Mouse (Mus musculus) forebrain, postnatal 0 days (tissue): Measurements from ENCODE around the gene Jag2. TPM values are rescaled to one million over a fixed set of nuclear protein-coding genes. Genes with fewer than 3 reads are reported as not detected.

Experiments
- ATAC-seq: fragments of 200-750 bp; cut with Nextera tagmentation; 2 replicates; pipeline ENCODE4 v1.8.0; 2017; ENCODE audit warnings: mild to moderate bottlenecking, moderate library complexity
- DNase-seq: peaks from one replicate; pipeline ENCODE4 v3.0.0-alpha.2; 2015
- H3K27ac ChIP-seq: fragments of 300-500 bp; sonication (generic); 2 replicates; pipeline ENCODE4 v1.5.1; 2014; ENCODE audit warnings: low read depth, mild to moderate bottlenecking, antibody characterized with exemption, low read length, moderate library complexity, mixed read lengths
- H3K27me3 ChIP-seq: fragments of 300-500 bp; sonication (generic); 2 replicates; pipeline ENCODE4 v1.6.1; 2014; ENCODE audit warnings: mild to moderate bottlenecking, low read length, mixed read lengths; ENCODE audit not compliant: insufficient read depth
- H3K36me3 ChIP-seq: fragments of 300-500 bp; sonication (generic); 2 replicates; pipeline ENCODE4 v1.6.1; 2014; ENCODE audit warnings: mild to moderate bottlenecking, moderate library complexity; ENCODE audit not compliant: insufficient read depth
- H3K4me1 ChIP-seq: fragments of 300-500 bp; sonication (generic); 2 replicates; pipeline ENCODE4 v1.6.1; 2014; ENCODE audit warnings: antibody characterized with exemption; ENCODE audit not compliant: insufficient read depth
- H3K4me2 ChIP-seq: fragments of 300-500 bp; sonication (generic); 2 replicates; pipeline ENCODE4 v1.6.1; 2014; ENCODE audit warnings: low read depth, mild to moderate bottlenecking, moderate library complexity
- H3K4me3 ChIP-seq: fragments of 300-500 bp; sonication (generic); 2 replicates; pipeline ENCODE4 v1.5.1; 2014; ENCODE audit warnings: low read depth, low read length, mixed read lengths
- H3K9ac ChIP-seq: fragments of 300-500 bp; sonication (generic); 2 replicates; pipeline ENCODE4 v1.6.1; 2014; ENCODE audit warnings: mild to moderate bottlenecking
- H3K9me3 ChIP-seq: fragments of 300-500 bp; sonication (generic); 2 replicates; pipeline ENCODE4 v1.6.1; 2016; ENCODE audit warnings: low read length
- CTCF ChIP-seq: sonication (generic); IDR thresholded peaks from 2 replicates; pipeline ENCODE4 v1.5.1; 2016; ENCODE audit warnings: antibody characterized with exemption, control low read depth, low read depth
- WGBS: fragments of 180-500 bp; shearing (Covaris S2); extraction: QIAGEN DNeasy Blood & Tissue Kit; methylation state at CpG from one replicate; pipeline ENCODE4 v1.1.7; 2014; 5-methylcytosine and 5-hydroxymethylcytosine counted together
- polyA plus RNA-seq: library from polyadenylated mRNA; unstranded; fragments of >200 nt; fragmentation: Nextera tagmentation; extraction: Ambion mirVana; gene quantifications from 2 replicates; pipeline ENCODE4 v1.2.1, GENCODE M21; 2015
- total RNA-seq: library from RNA; depleted of rRNA; stranded (reverse); fragments of >200 nt; gene quantifications from 2 replicates; pipeline ENCODE4 v1.2.3, GENCODE M21; 2014

Gene Jag2
- total and polyA plus RNA-seq, 2 experiments from 2014 or later = 7.9 to 69.4 TPM

DNA sequence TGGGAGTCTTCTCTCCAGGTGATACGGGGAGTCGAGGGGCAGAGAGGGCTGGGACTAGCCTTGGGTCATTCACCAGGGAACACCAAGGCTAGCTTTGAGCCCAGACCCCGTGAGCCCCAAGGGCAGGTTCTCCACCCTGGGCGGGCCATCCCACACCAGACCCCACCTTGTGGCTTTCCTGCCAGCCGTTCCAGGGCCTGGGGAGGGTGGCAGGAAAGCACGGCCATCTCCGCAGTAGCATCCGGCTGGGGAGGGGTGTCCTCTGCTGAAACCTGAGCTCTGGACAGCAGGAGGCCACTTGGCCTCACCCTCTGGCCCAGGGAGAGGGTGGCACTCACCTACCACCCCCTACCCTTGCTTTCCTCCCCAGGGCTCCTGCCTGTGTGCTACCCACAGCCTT is 11.7 kb downstream of the Jag2 start:
- WGBS = 63% methylated on average over 8 of the region's 8 CpGs
- no peak for ATAC-seq
- TF ChIP-seq CTCF = no peak
- Histone ChIP-seq H3K9ac (no peak overlapping the region), H3K4me3 (no peak overlapping the region), H3K36me3 (peaks cover 58% of the 10 kb centered on the region), H3K9me3 (no peaks in the 10 kb centered on the region), H3K27ac (no peak overlapping the region), H3K4me1 (no peaks in the 10 kb centered on the region), H3K27me3 (no peaks in the 10 kb centered on the region), H3K4me2 (no peak overlapping the region)
- no peak for DNase-seq

GRCm38 (mm10) chr12:112917486-112917885 is 12.1 kb downstream of the Jag2 start:
- H3K4me3 ChIP-seq = no peak overlapping the region
- H3K36me3 ChIP-seq = peaks cover 62% of the 10 kb centered on the region
- no peak overlapping the region for H3K9ac ChIP-seq
- WGBS = 83% methylated on average over 11 of the region's 11 CpGs
- no peaks in the 10 kb centered on the region for H3K27me3 ChIP-seq
- ATAC-seq (no peak), DNase-seq (no peak)
- TF ChIP-seq CTCF = no peak
- no peaks in the 10 kb centered on the region for H3K4me1 ChIP-seq
- no peak overlapping the region for H3K27ac ChIP-seq
- no peak overlapping the region for H3K4me2 ChIP-seq
- no peaks in the 10 kb centered on the region for H3K9me3 ChIP-seq

GRCm38 (mm10) chr12:112916698-112917400 is 12.7 kb downstream of the Jag2 start:
- H3K4me3 ChIP-seq = no peak overlapping the region
- H3K27ac ChIP-seq = no peak overlapping the region
- no peaks in the 10 kb centered on the region for H3K4me1 ChIP-seq
- ATAC-seq (no peak), DNase-seq (no peak)
- peaks cover 68% of the 10 kb centered on the region for H3K36me3 ChIP-seq
- no peak overlapping the region for H3K9ac ChIP-seq
- WGBS = 86% methylated on average over 16 of the region's 16 CpGs
- H3K9me3 ChIP-seq = no peaks in the 10 kb centered on the region
- H3K4me2 ChIP-seq = no peak overlapping the region
- no peak for TF ChIP-seq CTCF
- H3K27me3 ChIP-seq = no peaks in the 10 kb centered on the region

- Histone ChIP-seq H3K4me1 (no peaks in the 10 kb centered on the region), H3K9ac (no peak overlapping the region), H3K27ac (no peak overlapping the region), H3K4me3 (no peak overlapping the region), H3K36me3 (peaks cover 81% of the 10 kb centered on the region), H3K9me3 (no peaks in the 10 kb centered on the region), H3K4me2 (no peak overlapping the region), H3K27me3 (no peaks in the 10 kb centered on the region)
- DNase-seq (no peak), ATAC-seq (no peak)
- TF ChIP-seq CTCF = no peak
- WGBS = 64% methylated on average over 13 of the region's 13 CpGs
Measured at GRCm38 (mm10) chr12:112915587-112915986, 14.0 kb downstream of the Jag2 start.

GRCm38 (mm10) chr12:112914527-112914926 is 15.0 kb downstream of the Jag2 start:
- no peaks in the 10 kb centered on the region for H3K27me3 ChIP-seq
- no peaks in the 10 kb centered on the region for H3K9me3 ChIP-seq
- DNase-seq = no peak
- ATAC-seq = no peak
- no peak overlapping the region for H3K9ac ChIP-seq
- no peak for TF ChIP-seq CTCF
- no peak overlapping the region for H3K4me2 ChIP-seq
- H3K27ac ChIP-seq = no peak overlapping the region
- no peak overlapping the region for H3K4me3 ChIP-seq
- 86% methylated on average over 11 of the region's 11 CpGs for WGBS
- peaks cover 83% of the 10 kb centered on the region for H3K36me3 ChIP-seq
- no peaks in the 10 kb centered on the region for H3K4me1 ChIP-seq

GRCm38 (mm10) chr12:112912951-112913745 is 16.4 kb downstream of the Jag2 start:
- peaks cover 83% of the 10 kb centered on the region for H3K36me3 ChIP-seq
- WGBS = 90% methylated on average over 28 of the region's 28 CpGs
- H3K4me3 ChIP-seq = no peak overlapping the region
- H3K4me2 ChIP-seq = no peak overlapping the region
- no peak overlapping the region for H3K9ac ChIP-seq
- no peaks in the 10 kb centered on the region for H3K4me1 ChIP-seq
- H3K27me3 ChIP-seq = no peaks in the 10 kb centered on the region
- no peak overlapping the region for H3K27ac ChIP-seq
- DNase-seq (no peak), ATAC-seq (no peak)
- H3K9me3 ChIP-seq = no peaks in the 10 kb centered on the region
- TF ChIP-seq CTCF = no peak

DNA sequence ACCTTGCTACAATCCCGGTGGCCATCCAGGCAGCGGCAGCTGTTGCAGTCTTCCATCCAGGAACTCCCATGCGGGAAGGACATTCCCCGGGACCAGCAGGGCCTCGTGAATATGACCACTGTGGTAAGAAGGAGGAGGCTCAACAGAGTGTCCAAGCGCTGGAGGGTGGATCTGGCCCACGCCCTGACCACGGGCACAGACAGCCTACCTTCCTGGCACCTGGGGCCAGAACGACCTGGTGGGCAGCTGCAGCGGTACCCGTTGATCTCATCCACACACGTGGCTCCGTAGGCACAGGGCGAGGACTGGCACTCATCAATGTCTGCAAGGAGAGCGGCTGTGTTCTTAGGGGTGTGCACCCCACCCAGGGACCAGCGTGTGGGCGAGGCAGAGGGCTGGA is 17.9 kb downstream of the Jag2 start:
- Histone ChIP-seq H3K4me1 (no peaks in the 10 kb centered on the region), H3K27me3 (no peaks in the 10 kb centered on the region), H3K4me3 (no peak overlapping the region), H3K4me2 (no peak overlapping the region), H3K36me3 (peaks cover 84% of the 10 kb centered on the region), H3K9ac (no peak overlapping the region), H3K9me3 (no peaks in the 10 kb centered on the region), H3K27ac (no peak overlapping the region)
- DNase-seq (no peak), ATAC-seq (no peak)
- no peak for TF ChIP-seq CTCF
- 94% methylated on average over 17 of the region's 17 CpGs for WGBS
